Mouse (Mus musculus) regulatory T cell (primary cell): Measurements from ENCODE around the gene Plpp7.

Experiments used
- in situ Hi-C: fragments of 300-600 bp; cut with MboI, MseI; formaldehyde crosslinking; loops from one replicate; pipeline ENCODE4 v1.15.1; 2025; ENCODE audit warnings: high pct_unique_total_duplicates

Plpp7 gene

DNA sequence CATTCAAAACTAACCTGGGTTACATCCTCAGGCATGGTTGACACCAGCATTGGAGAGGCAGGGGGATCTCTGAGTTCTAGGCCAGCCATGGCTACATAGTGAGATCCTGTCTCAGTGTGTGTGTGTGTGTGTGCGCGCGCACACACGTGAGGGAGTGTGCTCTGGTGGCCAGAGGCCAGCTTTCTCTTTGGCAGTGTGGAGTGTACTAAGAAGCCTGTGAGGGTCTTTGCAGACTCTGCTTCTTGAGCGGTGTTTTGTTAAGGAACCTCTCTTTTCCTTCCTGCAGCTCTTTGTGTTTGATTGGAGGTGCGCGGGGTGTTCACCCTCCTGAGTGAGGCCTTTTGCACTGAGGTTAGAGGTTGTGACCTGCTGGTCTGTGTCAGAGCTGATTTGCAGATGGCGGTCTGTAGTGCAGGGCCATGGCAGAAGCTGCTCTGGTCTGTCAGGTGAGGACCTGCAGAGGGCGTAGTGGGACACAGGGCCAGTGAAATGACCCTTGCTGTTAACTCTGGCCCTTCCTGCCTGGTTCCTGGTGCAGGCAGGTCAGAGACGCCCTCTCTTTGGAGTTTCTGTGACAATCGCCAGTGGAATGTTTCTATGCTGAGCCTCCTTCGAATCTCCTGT lies 63.4 kb downstream of the Plpp7 start:
- in situ Hi-C loops = no loop called here
